Mouse (Mus musculus) gonadal fat pad, adult 2 months (tissue): ENCODE data around the gene Arhgap35. TPM values are rescaled to one million over a fixed set of nuclear protein-coding genes. Genes with fewer than 3 reads are reported as not detected.
"Not testable (repeated sequence)": the region's sequence is repeated elsewhere in the genome, so short reads cannot be mapped to it uniquely, and the experiment has no call there.

Experiments
- DNase-seq: peaks from one replicate; pipeline ENCODE4 v3.0.0-alpha.2; 2012; ENCODE audit warnings: low read depth
- polyA plus RNA-seq: library from polyadenylated mRNA; depleted of rRNA; stranded (reverse); fragments of >200 nt; gene quantifications from 2 replicates; pipeline ENCODE4 v1.2.3, GENCODE M21; 2012; rRNA removed

Arhgap35 gene
- 19.2 and 20.2 TPM in 2 replicates for polyA plus RNA-seq

GRCm38 (mm10) chr7:16614888-16615715, at the start of gene Arhgap35:
Arhgap35 (minus strand) TSS chr7:16614993.
- DNase-seq = peak; percentile 83

- no peak for DNase-seq
These were observed 29.5 kb upstream of the Arhgap35 start for GRCm38 (mm10) chr7:16644260-16644659.

- DNase-seq = not testable (repeated sequence)
These were observed 28.3 kb upstream of the Arhgap35 start for GRCm38 (mm10) chr7:16643106-16643505.

- no peak for DNase-seq
These were observed 24.2 kb upstream of the Arhgap35 start for GRCm38 (mm10) chr7:16639028-16639427.

GRCm38 (mm10) chr7:16635116-16635515, 20.3 kb upstream of the Arhgap35 start:
- DNase-seq = no peak

GRCm38 (mm10) chr7:16633913-16634312, 19.1 kb upstream of the Arhgap35 start:
- DNase-seq = not testable (repeated sequence)

GRCm38 (mm10) chr7:16631932-16632331, 17.1 kb upstream of the Arhgap35 start:
- no peak for DNase-seq

GRCm38 (mm10) chr7:16631025-16631424, 16.2 kb upstream of the Arhgap35 start:
- DNase-seq = no peak

- no peak for DNase-seq
These were observed 15.0 kb upstream of the Arhgap35 start for GRCm38 (mm10) chr7:16629598-16630296.

GRCm38 (mm10) chr7:16628096-16628771, 13.4 kb upstream of the Arhgap35 start:
- no peak for DNase-seq

GRCm38 (mm10) chr7:16623687-16624086, 8.9 kb upstream of the Arhgap35 start:
- DNase-seq = no peak

GRCm38 (mm10) chr7:16623131-16623530, 8.3 kb upstream of the Arhgap35 start:
- no peak for DNase-seq

GRCm38 (mm10) chr7:16621066-16621622, 6.4 kb upstream of the Arhgap35 start:
- DNase-seq = no peak

GRCm38 (mm10) chr7:16618661-16619211, 3.9 kb upstream of the Arhgap35 start:
- DNase-seq = no peak

- DNase-seq = no peak
These were observed 2.3 kb upstream of the Arhgap35 start for GRCm38 (mm10) chr7:16617045-16617444.

GRCm38 (mm10) chr7:16614171-16614887, 464 bp downstream of the Arhgap35 start:
- no peak for DNase-seq

- DNase-seq = no peak
These were observed 1.2 kb downstream of the Arhgap35 start for GRCm38 (mm10) chr7:16613461-16614170.

GRCm38 (mm10) chr7:16610345-16610744, 4.4 kb downstream of the Arhgap35 start:
- no peak for DNase-seq

GRCm38 (mm10) chr7:16608961-16609360, 5.8 kb downstream of the Arhgap35 start:
- DNase-seq = no peak

- DNase-seq = no peak
These were observed 6.7 kb downstream of the Arhgap35 start for GRCm38 (mm10) chr7:16608046-16608445.
